Mouse (Mus musculus): ENCODE results near the gene Gpatch4. TPM values are rescaled to one million over a fixed set of nuclear protein-coding genes. Genes with fewer than 3 reads are reported as not detected.
A peak's percentile ranks its signal among the peaks of the same experiment; 100 is the strongest.

Gene Gpatch4
- total RNA-seq, 2 experiments from 2014 or later, result 20.3 to 20.4 TPM

GRCm38 (mm10) chr3:88030608-88031395 is 12.1 kb upstream of the Gpatch4 start:
- DNase-seq (ENCODE audit: low spot score), result peak; percentile 23

- no peak for DNase-seq (ENCODE audit: low spot score)
These were observed 9.4 kb upstream of the Gpatch4 start for GRCm38 (mm10) chr3:88033506-88033905.

GRCm38 (mm10) chr3:88035561-88036293 is 7.2 kb upstream of the Gpatch4 start:
- no peak for DNase-seq (ENCODE audit: low spot score)

- DNase-seq (ENCODE audit: low spot score), result no peak
These were observed 6.6 kb downstream of the Gpatch4 start for GRCm38 (mm10) chr3:88049532-88049931.

- no peak for DNase-seq (ENCODE audit: low spot score)
These were observed 14.1 kb downstream of the Gpatch4 start for GRCm38 (mm10) chr3:88057030-88057429.

- peak; percentile 80 for DNase-seq (ENCODE audit: low spot score)
These were observed 15.2 kb downstream of the Gpatch4 start, which contains the start of gene Naxe for GRCm38 (mm10) chr3:88057902-88058696. TSS of gene Naxe (minus strand) at chr3:88058495.

- no peak for DNase-seq (ENCODE audit: low spot score)
These were observed 25.5 kb downstream of the Gpatch4 start for GRCm38 (mm10) chr3:88068386-88068785.

GRCm38 (mm10) chr3:88071783-88072182 is 28.9 kb downstream of the Gpatch4 start:
- DNase-seq (ENCODE audit: low spot score), result peak; percentile 91

GRCm38 (mm10) chr3:88073631-88074030 is 30.7 kb downstream of the Gpatch4 start:
- DNase-seq (ENCODE audit: low spot score), result no peak

- DNase-seq (ENCODE audit: low spot score), result no peak
These were observed 31.4 kb downstream of the Gpatch4 start for GRCm38 (mm10) chr3:88074351-88074750.

GRCm38 (mm10) chr3:88074766-88075165 is 31.9 kb downstream of the Gpatch4 start:
- DNase-seq (ENCODE audit: low spot score), result no peak

GRCm38 (mm10) chr3:88077441-88077840 is 34.5 kb downstream of the Gpatch4 start:
- no peak for DNase-seq (ENCODE audit: low spot score)

GRCm38 (mm10) chr3:88078204-88078603 is 35.3 kb downstream of the Gpatch4 start, which contains the start of gene Ttc24:
TSS of gene Ttc24 (minus strand) at chr3:88078304.
- DNase-seq (ENCODE audit: low spot score), result no peak

GRCm38 (mm10) chr3:88081345-88082223 is 38.7 kb downstream of the Gpatch4 start, which contains the start of gene Iqgap3:
TSS of gene Iqgap3 (plus strand) at chr3:88081971.
- DNase-seq (ENCODE audit: low spot score), result peak; percentile 93

GRCm38 (mm10) chr3:88082224-88082618 is 39.3 kb downstream of the Gpatch4 start:
- DNase-seq (ENCODE audit: low spot score), result no peak

GRCm38 (mm10) chr3:88082663-88083062 is 39.8 kb downstream of the Gpatch4 start:
- no peak for DNase-seq (ENCODE audit: low spot score)

GRCm38 (mm10) chr3:88084001-88084400 is 41.1 kb downstream of the Gpatch4 start:
- no peak for DNase-seq (ENCODE audit: low spot score)

GRCm38 (mm10) chr3:88085459-88085858 is 42.6 kb downstream of the Gpatch4 start:
- no peak for DNase-seq (ENCODE audit: low spot score)

GRCm38 (mm10) chr3:88087688-88088087 is 44.8 kb downstream of the Gpatch4 start:
- no peak for DNase-seq (ENCODE audit: low spot score)

- DNase-seq (ENCODE audit: low spot score), result peak; percentile 50
These were observed 47.2 kb downstream of the Gpatch4 start for GRCm38 (mm10) chr3:88090106-88090505.

- DNase-seq (ENCODE audit: low spot score), result no peak
These were observed 47.7 kb downstream of the Gpatch4 start for GRCm38 (mm10) chr3:88090616-88091015.

All from gastrocnemius, adult 18-20 months (tissue).